Mouse (Mus musculus): ENCODE measurements around the gene Olfr136.

The Olfr136 gene

DNA sequence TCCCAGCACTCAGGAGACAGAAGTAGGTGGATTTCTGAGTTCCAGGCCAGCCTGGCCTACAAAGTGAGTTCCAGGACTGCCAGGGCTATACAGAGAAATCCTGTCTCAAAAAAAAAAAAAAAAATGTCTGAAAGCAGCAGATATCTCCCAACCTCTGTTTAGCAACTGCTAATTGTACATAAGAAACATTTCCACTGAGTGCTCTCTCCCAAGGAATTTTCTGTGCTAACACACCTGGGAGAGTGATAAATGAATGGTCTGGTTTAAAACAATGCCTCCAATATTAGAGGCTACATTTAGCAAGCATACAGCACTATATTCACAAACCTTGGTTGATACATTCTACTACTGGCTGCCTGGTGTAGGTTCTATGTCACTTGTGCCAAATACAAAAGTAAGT lies at the start of gene Olfr136:
Gene Olfr136, plus strand, starts transcription at position 301 of the 400 bp plus-strand sequence.
- no peak for DNase-seq (ENCODE audit: low read depth)

- DNase-seq (ENCODE audit: low read depth), result no peak
These were observed 22.2 kb upstream of the Olfr136 start, which contains the start of gene Olfr137 for GRCm38 (mm10) chr17:38307470-38307869. Olfr137 (minus strand) TSS chr17:38307570.

Measured in 416B (cell line).